Mouse (Mus musculus) liver (tissue): Measurements from ENCODE around the gene Pik3r1.

ENCODE experiments used
- DNase-seq: peaks from one replicate; pipeline ENCODE4 v3.0.0-alpha.2; 2020; ENCODE audit warnings: mixed read lengths

Pik3r1 gene

GRCm38 (mm10) chr13:101767809-101768629, at the start of gene Pik3r1:
Gene Pik3r1 (minus strand): TSS chr13:101768217.
- DNase-seq = peak; percentile 100

DNA sequence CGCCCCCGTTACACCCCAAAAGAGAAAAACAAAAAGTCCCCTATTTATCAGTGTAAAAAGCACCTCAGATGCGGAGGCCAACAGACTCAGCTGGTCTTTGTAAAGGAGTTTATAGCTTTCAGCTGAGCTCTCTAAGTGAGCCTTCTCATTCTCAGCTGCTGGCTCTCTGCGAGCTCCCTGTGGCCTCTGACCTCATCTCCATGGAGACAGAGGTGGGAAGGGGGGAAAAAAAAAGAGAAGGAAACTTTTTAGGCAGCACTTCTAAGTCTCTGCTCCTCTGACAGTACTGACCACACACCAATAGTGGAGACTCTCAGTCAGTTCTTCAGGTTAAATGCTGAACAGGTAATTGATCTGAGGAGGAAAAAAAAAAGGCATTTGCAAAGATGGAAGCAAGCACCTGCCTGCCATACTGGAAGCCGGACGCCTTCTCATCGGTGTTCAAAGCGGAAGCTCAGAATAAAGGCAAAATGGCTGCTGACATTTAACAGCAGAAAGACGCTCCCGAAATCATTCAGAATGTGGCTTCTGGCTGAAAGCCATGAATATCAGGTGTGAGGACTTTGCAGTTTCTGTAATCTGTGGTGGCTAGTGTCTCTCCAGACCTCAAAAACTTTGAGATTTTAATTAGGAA, 45.4 kb upstream of the Pik3r1 start:
- DNase-seq = no peak

DNA sequence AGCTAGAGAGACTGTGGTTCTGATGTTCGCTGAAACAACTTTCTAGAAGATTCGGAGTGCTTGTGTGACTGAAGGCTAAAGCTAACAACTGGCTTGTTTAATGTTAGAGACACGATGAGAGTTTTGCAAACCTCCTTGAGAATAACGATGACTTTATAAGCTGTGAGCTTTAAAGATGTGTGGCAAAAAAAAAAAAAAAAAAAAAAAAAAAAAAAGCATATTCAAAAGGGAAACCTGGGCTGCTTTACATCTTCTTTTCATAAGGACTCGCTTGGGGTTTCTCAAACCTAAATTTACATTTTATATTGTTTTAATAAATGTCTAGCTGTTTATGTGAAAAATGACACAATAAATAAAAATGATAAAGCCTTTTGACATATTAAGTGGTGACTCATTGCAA, 44.3 kb upstream of the Pik3r1 start:
- DNase-seq = no peak

- no peak for DNase-seq
Measured at GRCm38 (mm10) chr13:101811882-101812281, 43.9 kb upstream of the Pik3r1 start.

- DNase-seq = no peak
Measured at GRCm38 (mm10) chr13:101810667-101811066, 42.6 kb upstream of the Pik3r1 start.

DNA sequence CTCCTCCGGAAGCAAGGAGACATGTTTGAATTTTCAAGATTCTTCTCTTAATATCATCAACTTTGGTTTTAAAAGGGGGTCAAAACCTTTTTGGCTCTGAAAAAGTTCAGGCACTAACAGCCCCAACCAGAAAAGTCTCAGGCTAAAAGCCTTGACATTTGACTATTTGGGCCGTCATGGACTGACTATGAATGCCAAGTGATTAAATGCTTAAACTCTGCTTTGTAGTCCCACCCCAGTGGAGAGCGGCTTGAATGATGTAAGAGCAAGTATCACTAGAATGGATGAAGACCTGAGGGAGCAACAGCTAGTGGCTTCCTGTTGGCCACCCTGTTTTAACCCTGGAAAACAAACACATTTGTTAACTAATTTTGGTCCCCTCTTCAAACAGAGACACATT, 41.8 kb upstream of the Pik3r1 start:
- DNase-seq = no peak

- no peak for DNase-seq
Measured at GRCm38 (mm10) chr13:101805559-101806091, 37.6 kb upstream of the Pik3r1 start.

DNA sequence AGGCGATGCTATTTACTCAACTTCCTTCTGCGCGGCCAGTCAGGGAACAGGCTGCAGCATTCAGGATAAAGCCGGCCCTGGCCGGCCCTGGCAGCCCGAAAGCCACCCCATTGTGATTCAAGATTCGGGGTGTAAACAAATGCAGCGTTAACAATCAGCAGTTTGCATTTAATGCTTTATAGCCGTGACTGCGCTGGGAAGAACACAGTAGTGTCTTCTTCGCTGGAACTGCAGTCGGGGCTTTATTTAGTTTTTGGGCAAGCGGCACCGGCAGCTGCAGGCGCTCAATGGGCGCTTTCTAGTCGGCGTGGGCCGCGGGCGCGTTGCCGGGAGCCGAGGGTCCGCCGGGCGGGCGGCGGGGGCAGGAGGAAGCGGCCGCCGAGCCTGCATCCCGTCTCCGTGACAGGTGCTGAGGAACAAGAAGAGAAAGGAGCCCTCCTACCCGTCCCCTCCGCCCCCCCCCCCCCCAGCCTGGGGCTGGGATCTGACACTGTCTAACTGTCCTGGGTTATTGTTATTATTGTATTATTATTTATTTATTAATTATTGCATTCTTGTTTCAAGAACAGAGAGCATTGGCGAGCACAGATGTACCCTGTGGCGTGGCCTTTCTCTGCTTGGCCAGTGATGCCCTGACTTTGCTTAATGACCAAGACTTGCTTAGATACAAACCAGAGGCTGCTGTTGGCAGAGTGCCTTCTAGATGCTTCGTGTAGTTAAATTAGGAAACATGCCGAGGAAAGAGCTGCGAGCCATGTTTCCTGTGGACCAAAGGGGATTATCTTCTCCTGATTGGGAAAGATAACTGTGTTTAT, 33.6 kb upstream of the Pik3r1 start:
- peak; percentile 51 for DNase-seq

DNA sequence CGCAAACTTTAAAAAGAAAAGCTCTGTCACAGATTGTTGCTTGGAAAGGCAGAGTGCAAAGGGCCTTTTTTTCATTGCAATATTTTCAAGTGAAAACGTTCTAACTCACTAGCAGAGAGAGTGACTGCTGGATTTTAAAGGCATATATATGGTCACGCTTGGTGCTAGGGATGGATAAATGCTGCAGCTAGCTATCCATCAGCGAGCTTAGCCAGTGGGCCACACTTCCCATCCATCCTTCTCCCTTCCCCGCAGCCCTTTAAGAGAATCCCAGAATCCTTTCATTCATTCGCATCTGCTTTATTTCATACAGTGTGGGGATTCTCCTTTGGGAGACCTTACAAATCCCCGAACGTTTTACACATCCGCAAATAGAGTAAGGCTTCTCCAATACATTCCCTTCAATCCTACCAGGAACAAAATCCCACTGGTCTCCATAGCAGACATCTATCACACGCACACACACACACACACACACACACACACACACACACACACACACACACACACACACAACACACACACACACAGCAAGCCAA, 32.9 kb upstream of the Pik3r1 start:
- DNase-seq = no peak

GRCm38 (mm10) chr13:101800021-101800596, 32.1 kb upstream of the Pik3r1 start:
- DNase-seq = no peak

DNA sequence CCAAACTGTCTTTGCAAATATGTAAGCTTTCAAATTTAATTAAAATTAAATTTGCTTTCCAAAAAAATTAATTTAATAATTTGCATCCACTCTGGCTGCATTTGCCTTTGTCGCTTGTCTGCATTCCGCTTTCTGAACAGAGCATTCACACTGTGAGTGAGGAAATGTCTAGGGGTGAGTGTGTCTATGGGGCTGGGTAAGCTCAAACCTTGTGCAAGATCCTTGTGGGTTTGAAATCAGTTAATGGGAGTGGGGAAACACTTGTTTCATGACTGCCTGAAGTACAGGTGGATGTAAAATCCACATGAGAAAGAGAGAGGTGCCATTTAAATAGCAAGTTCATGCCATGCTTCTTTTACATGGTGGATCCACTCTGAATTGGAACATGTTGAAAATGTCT, 31.3 kb upstream of the Pik3r1 start:
- DNase-seq = no peak

DNA sequence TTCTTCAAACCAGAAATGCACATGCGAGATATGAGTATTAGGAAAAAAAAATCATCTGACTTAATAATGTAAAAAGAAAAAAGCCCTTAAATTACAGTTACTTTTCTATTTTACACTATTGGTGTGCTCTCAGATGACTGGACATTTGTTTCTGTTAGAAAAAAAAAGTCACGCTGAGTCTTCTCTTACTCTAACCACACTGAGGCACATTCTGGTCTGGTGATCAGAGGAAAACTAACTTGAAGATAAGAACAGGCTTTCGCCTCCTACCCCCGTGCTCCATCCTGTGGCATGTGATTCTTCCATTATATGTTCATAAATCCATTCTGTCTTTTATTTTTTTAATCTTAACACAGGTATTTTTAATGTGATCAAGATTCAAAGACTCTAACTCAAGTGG, 30.5 kb upstream of the Pik3r1 start:
- DNase-seq = no peak

DNA sequence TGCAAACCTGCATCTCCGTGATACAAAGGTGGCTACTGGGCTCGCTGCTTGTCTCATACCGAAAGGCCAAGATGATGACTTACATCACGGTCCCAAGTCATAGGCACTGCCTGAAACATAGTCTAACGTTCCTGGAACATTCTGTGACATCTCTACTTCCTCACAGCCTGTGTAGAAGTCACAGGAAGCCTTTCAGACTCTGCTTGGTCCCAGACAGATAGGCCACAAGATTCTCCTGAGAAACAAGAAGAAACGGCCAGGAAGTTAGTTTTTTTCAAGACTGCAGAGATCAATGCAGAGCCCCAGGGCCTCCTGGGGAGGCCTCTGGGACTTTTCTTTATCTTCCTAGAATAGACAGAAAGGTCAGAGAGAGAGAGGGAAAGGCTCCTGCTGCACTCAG, 29.0 kb upstream of the Pik3r1 start:
- no peak for DNase-seq

- no peak for DNase-seq
Measured at GRCm38 (mm10) chr13:101785705-101786104, 17.7 kb upstream of the Pik3r1 start.

GRCm38 (mm10) chr13:101784651-101785289, 16.8 kb upstream of the Pik3r1 start:
- no peak for DNase-seq

DNA sequence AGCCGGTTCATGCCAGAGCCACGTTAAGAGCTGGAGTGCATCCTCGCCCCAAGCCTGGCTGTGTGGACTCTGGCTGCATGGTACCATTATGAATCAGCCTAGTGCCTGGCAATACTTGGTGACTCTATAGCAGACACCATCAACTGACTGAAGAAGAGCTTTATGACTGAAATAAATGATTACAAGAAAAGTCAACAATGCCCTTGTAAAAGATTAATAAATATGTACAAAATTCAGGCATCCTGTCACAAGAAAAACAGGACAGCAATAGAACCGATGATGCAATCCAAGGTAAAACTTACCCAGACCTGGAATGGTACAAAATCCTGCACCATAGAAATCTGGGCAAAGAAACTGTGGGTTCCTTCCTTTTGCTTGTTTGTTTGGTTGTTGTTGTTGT, 11.0 kb upstream of the Pik3r1 start:
- no peak for DNase-seq

- no peak for DNase-seq
Measured at GRCm38 (mm10) chr13:101777851-101778250, 9.8 kb upstream of the Pik3r1 start.

- DNase-seq = no peak
Measured at GRCm38 (mm10) chr13:101771071-101771470, 3.1 kb upstream of the Pik3r1 start.

- no peak for DNase-seq
Measured at GRCm38 (mm10) chr13:101769955-101770354, 1.9 kb upstream of the Pik3r1 start.

DNA sequence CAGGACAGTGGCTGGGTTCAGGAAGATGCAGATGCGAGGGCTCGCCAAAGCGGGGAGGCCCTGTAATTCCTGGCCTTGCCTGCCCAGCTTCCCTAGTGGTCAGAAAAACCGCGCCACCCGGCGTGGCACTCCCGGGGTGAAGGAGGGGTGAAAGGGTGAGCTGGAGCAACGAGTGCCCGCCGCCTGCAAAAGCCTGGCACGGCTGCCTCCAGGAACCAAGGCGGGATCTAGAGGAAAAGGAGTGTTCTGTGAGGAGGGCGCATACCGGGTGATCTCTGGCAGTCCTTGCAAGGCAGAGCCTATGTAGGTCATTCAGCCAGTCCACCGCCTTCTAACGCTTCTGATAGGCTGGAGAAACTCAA, 594 bp upstream of the Pik3r1 start:
- DNase-seq = peak; percentile 53

DNA sequence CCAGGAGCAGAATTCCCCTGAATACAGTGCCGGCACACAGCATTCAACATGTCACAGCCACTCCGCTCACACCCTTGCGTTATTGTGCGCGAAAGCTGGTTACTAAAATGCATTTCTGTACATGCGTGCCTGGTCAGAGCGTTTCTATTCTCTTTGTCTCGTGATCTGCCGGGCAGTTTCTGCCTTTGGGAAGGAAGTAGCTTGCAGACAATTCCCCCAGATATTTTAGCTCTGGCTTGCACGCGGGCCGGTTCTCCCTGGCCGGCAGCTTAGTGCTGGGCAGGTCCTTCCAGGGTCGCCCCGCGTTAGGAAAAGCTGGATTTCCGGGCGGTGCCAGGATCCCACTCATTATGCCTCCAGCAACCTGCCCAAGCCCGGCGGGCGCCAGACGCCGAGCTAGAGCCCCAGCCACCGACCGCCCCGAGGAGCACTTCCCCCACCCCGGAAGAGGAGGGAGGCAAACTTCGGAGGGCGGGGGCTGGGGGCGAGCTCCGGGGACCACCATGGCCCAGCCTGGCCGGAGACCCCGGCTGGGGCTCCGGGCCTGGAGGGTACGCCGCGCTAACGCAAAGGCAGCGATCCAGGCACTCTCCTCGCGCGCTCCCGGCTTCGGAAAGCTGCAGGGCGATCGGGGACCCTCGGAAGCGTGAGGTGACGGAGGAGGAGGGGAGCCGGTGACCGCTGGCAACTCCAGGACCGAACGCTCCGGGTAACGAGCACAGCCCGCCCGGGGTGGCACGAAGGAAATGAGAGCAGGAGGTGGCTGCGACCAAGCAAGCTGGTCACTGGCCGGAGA, 806 bp downstream of the Pik3r1 start:
- peak; percentile 53 for DNase-seq
